Mouse (Mus musculus) bone marrow, adult 2 months (tissue): ENCODE measurements around the gene Pafah1b1.

Source experiments
- CTCF ChIP-seq: fragments of 200-500 bp; IDR thresholded peaks from 2 replicates; pipeline ENCODE4 v1.5.1; 2011; ENCODE audit warnings: low read length, control low read depth; ENCODE audit not compliant: control insufficient read depth, insufficient read depth
- POLR2A ChIP-seq: fragments of 200-500 bp; IDR thresholded peaks from 2 replicates; pipeline ENCODE4 v1.6.1; 2011; ENCODE audit warnings: low read depth, mild to moderate bottlenecking, control low read depth, low read length, borderline replicate concordance; ENCODE audit not compliant: control insufficient read depth

- TF ChIP-seq CTCF (no peak), POLR2A (no peak)
Measured at GRCm38 (mm10) chr11:74667582-74668010, 56.9 kb downstream of the Pafah1b1 start.
